Mouse (Mus musculus) megakaryocyte, embryonic 14.5 days (primary cell): ENCODE measurements around the gene Lcn3.

Experiments used
- FLI1 ChIP-seq: IDR thresholded peaks from 2 replicates; pipeline ENCODE4 v1.6.1; 2012; ENCODE audit warnings: low read length, inconsistent platforms, mixed read lengths
- GATA1 ChIP-seq: IDR thresholded peaks from 3 replicates; pipeline ENCODE4 v1.6.1; 2012; ENCODE audit warnings: mixed read lengths, low read length, inconsistent platforms, borderline replicate concordance

- TF ChIP-seq GATA1 (no peak), FLI1 (no peak)
Observed at GRCm38 (mm10) chr2:25767764-25768163, 2.4 kb downstream of the Lcn3 start.
